Mouse (Mus musculus) ovary, postnatal 36 days (tissue): ENCODE results near the gene Wdr70.
"Not testable (repeated sequence)": the region's sequence is repeated elsewhere in the genome, so short reads cannot be mapped to it uniquely, and the experiment has no call there.

Experiments
- DNase-seq: peaks from one replicate; pipeline ENCODE4 v3.0.0; 2022; ENCODE audit warnings: low spot score, mixed read lengths

Gene Wdr70

DNA sequence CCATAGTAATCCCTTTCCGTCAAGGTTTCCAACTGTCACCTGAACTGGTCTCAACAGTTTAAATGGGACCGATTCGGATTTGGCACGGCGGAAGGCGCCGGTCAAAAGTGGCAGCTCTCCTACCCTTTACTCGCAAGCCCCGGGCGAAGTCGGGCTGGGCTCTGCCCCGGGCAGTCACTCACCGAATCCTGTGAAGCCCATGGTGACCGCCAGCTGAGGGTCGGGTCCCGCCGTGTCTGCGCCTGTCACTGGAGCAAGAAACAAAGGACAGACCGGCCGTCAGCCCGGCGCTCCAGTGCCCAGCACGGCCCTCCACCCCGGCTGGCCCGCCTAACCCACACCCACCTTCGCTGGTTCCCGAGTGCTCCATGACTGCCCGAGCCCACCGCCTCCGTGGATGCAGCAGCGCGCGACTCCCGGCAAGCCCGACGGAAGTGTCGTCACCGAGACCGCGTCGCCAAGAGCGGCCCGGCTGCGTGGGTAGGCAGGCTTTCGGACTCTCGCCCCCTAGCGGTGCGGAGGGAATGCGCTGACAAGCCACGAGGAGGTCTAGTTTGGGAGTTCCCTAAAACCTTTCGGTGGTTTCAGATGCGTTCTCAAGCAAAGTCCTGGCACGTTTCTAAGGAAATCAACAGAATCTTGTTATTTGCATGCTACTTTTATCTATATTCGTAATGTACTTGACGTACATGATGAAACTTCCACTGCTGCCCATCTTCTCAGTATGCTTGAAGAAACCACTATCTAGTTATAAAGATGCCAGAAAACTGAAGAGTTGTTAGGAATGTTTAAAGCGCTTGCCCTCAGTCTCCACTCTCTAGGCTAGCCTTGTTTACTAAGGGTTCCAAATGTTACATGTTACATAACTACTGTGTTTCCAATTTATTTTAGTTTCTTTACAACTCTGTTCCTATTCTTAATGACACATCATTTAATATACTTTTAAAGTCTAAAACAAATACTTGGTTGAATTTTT, at the start of gene Wdr70:
TSS of gene Wdr70 (minus strand) at position 436 of the 976 bp plus-strand sequence.
- peak; percentile 95 for DNase-seq

DNA sequence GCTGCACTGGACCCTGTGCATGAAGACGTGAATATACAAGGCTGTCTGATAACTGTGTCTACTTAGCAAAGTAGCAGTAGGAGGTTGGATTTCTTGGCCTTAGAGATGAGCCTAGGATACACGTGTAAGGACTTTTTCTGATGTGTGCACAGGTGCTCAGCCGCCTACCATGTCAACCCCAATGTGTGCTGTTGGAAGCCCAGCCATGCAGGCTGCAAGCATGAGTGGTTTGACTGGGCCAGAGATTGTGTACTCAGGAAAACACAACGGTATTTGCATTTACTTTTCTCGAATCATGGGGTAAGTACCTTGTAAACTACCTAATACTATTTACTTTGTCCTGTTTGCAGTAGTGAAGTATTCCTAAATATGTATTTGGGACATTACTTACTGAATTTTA, 36.6 kb upstream of the Wdr70 start:
- DNase-seq: no peak

DNA sequence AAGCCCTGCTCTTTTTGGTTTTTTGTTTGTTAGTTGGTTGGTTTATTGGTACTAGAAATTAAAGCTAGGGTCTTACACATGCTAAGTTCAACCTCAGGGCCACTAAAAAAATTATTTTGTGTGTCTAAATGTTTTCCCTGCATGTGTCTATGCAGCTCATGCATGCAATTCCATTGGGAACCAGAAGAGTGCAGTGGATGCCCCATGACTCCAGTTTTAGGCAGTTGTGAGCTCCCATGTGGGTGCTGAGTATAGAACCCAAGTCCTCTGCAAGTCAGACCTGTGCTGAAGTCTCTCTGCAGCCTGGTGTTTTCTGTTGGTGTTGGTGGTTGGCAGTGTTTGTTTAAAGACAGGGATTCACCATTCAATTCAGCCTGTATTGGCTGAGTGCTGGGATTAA, 32.8 kb upstream of the Wdr70 start:
- no peak for DNase-seq

DNA sequence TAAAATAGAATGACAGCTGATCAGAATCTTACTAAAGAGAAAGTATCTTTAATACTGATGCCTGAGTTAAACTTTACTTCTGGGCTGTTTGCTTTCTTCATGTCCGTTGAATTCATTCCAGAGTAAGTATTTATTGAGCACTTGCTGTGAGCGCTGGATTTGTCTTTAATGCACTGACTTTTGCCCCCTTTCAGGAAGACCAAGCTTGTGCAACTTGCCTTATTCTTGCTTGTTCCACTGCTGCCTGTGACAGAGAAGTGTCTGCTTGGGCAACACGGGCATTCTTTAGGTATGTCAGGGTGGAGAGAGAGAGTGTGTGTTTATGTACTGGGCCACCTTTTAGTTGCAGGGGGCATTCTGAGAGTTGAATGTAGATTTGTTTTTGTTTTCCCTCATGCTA, 32.3 kb upstream of the Wdr70 start:
- DNase-seq: no peak

DNA sequence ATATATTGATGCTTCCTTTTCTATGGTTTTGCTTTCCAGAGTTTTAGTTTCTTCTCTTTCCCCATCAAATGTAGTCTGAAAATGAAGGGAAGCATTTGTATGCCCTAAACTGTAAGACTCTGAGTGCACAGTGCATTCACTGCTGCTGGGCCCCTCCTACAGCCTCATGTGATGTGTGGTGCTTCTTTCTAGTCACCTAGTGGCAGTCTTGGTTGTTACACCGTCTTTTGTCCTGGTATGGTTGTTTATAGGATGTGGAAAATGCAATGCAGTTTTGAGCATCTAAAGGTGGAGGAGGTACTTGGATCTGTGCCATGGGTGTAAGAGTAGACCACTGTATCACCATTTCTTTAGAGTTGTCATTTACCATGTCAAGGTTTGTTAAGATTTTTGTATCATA, 30.3 kb upstream of the Wdr70 start:
- DNase-seq: no peak

DNA sequence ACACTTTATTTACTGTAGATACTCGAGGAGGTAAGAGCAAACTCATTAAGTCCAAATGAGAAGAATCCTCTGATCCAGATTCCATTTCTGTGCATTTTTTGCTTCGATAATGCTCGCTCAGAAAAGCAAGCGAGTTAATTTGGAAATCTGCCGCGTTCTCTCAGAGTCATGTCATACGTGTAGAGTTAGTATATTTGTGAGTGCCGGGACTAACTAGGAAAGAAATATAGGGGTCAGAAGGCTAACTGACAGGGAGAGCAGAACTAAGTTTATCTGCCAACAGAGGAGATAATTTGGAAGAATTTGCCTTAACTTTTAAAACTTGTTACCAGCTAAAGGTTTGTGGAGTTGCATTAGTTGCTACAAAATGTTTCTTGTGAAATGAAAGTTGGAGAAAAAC, 10.8 kb upstream of the Wdr70 start:
- no peak for DNase-seq

DNA sequence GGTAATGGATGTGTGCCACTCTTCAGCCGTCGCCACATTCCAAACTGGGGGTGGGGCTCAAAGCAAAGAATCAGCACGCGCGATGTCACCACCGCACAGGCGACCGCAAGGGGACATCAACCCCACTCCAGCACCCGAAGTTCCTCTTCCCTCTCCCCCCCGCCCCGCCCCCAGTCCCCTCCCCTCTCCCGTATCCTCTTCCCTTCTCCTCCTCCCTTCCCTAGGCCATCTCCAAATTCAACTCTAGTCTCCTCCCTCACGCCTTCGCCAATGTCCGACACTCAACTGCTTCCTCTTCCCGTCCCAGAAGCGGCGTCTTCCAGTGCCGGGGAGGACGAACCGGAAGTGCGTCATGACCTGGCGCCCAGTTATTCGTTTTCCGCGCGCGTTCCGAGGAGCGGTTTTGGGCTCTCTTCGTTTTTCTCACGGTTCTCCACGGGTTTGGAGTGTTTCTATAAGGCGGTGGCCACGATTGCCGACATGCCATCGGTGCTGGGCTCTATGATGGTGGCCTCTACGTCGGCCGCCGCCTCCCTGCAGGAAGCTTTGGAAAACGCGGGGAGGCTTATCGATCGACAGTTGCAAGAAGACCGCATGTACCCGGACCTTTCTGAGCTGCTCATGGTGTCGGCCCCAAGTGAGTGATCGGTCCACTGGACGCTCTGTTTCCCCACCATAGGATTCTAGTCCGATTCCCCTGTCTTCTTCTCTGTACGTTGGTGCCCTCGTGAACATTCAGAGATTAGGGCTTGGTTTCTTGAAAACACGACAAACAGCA, 10.1 kb upstream of the Wdr70 start, which contains the start of gene Nup155:
TSS of gene Nup155 (plus strand) at position 308 of the 778 bp plus-strand sequence.
- peak; percentile 87 for DNase-seq

DNA sequence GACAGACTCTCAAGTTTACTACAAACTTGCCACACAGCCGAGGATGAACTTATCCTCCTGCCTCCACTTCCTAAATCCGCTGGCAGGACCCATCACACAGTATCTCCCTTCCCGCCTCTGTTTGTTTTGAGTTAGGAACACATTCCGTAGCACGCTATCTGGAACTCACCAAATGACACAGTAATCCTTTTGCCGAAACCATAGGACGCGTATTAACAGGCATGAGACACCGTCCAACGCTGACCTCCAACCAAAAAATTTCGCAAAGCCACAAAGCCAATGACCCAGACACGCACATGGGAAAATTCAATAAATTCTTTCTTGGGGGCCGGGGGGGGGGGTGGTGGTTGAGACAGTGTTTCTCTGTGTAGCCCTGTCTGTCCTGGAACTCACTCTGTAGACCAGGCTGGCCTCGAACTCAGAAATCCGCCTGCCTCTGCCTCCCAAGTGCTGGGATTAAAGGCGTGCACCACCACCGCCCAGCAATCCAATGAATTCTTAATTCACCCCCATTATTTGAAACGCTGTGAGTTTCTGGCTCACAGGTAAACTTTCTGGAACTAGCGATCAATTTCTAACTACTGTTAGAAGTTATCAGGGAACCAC, 9.5 kb upstream of the Wdr70 start:
- no peak for DNase-seq

DNA sequence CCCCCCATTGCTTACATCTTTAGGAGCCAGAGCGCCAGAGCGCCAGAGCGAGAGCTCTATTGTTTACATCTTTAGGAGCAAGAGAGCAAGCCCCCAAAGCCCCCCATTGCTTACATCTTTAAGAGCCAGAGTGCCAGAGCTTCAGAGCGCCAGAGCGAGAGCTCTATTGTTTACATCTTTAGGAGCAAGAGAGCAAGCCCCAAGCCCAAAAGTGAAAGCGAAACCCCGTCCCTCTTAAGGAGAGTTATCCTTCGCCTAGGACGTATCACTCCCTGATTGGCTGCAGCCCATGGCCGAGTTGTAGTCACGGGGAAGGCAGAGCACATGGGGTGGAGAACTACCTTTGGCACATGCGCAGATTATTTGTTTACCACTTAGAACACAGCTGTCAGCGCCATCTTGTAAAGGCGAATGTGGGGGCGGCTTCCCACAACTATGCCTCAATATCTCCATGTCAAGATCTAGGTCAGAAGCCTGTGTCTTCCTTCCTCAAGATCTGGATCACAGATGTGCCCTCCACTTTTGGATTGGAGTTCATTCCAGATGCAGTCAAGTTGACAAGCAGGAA, 3.0 kb upstream of the Wdr70 start:
- DNase-seq: not testable (repeated sequence)

DNA sequence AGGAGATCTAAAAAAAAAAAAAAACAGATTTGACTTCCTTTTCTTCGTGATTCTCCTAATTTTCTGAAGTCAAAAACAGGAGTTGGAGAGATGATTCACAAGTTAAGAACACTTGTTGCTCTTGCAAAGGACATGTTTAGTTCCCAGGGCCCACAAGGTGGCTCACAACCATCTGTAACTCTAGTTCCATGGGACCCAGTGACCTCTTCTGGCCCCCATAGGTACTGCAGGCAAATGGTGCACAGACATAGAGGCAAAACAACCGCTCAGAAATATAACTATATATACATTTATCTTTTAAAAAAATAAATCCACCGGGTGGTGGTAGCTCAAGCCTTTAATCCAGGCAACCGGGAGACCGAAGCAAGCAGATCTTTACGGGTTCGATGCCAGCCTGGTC, 1.2 kb downstream of the Wdr70 start:
- peak; percentile 14 for DNase-seq

DNA sequence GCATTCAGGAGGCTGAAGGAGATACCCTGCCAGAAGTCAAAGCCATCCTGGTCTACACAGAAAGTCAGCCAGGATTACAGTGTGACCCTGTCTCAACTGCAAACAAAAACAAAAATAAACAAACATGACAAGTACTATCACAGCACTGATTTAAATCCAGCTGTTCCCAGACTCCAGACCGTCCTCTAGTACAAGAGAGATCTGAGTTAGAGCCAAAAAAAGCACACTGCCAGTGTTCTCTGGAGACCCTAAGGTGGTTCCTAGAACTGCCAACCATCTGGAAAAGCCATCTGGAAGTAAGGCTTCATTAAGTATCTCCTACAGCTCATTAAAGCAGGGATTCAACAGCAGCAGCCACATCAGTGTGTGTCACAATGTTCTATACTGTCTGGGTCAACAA, 6.3 kb downstream of the Wdr70 start:
- not testable (repeated sequence) for DNase-seq

DNA sequence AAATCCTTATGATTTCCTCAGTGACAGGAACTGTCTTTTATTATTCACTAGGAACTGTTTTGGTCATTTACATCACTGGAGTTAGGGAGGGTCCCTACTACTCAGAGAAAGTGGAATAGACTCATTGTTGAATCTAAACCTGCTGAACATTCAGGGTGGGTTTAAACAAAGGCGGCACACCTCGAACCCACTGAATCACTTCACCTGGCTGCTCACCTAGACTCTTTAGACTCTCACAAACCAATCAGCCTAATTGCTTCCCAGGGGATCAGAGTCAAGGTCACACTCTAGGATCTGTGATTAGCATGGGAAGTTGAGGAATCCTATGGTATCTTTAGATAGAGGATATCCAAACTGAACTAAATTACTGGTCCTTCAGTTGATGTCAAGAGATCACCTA, 8.3 kb downstream of the Wdr70 start:
- no peak for DNase-seq

DNA sequence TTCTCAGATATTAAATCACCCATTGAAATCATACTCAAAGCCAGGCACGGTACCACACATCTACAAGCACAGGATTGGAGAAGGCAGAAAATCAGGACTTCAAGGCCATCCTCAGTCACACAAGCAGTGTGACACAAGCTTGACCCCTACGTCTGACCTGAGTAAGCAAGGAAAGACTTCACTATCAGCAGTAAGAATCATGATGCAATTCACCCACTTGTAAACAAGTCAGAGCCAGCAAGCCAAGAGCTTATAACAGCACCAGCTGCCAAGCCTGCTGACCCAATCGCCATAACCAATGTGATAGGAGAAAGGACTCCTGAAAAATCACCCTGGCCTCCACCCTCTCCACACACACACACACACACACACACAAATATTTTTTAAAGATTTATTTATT, 10.3 kb downstream of the Wdr70 start:
- no peak for DNase-seq

DNA sequence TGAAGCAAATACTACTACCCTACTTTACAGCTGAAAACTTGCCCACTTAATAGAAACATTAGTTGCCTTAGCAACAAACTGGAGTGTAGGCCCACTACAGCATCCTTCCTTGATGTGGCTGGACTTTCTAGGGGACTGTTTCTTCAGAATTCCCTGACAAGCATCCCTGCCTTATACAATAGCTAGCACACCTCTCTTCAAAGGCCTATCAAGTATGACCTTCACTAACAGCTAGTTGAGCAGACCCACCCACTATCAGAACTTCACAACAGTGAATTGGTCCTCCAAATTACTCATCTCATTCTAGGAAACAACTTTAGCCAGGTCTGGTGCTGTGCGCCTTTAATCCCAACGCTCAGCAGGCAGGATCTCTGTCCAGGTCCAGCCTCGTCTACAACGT, 11.7 kb downstream of the Wdr70 start:
- DNase-seq: no peak

DNA sequence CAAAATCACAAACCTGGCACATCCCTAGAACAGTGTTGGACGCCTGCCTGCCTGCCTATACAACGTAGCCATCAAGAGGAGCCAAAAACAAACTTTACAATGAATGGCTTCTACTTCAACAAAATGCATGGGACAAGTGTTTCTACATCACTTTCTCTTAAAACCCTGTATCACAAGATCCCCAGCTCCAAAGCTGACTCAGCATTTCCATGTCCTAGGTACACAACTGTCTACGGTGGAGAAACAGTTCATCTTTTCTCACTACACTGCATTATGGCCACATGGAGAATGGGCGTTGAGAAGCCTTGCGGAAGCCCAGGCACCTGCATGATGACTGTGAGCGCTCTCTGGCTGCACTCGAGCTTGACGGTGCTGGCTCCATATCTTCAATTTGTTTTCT, 16.9 kb downstream of the Wdr70 start:
- DNase-seq: no peak

DNA sequence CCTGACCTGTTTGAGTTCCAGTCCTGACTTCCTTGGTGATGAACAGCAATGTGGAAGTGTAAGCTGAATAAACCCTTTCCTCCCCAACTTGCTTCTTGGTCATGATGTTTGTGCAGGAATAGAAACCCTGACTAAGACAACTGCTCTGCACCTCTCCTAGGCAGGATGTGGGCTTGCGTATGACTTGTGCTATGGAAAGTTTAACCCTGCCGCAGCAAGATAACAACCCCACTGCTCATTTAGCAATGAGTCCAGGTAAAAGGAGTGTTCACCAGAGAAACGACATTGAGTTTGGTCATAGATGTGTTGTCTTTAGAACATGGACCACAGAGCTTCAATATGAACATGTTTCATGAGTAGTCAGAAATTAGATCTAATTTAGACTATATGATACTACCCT, 25.9 kb downstream of the Wdr70 start:
- DNase-seq: not testable (repeated sequence)

DNA sequence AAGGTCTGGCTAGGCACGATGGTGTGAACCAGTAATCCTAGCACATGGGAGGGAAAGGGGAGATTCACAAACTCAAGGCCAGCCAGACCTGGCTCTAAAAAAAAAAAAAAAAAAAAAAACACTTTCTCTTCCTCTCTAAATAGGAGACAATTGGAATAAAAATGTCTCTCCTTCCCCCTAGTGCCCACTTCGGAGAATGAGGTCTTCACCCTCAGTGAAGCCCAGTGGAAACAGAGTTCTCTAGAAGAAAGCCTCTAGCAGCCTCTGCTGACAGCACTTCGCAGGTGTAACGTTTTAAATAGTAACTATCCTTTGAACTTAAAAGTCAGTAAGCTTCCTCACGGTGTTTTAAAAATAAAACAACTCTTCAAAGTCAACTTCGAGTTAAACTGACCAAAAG, 33.8 kb downstream of the Wdr70 start:
- DNase-seq: peak; percentile 4

DNA sequence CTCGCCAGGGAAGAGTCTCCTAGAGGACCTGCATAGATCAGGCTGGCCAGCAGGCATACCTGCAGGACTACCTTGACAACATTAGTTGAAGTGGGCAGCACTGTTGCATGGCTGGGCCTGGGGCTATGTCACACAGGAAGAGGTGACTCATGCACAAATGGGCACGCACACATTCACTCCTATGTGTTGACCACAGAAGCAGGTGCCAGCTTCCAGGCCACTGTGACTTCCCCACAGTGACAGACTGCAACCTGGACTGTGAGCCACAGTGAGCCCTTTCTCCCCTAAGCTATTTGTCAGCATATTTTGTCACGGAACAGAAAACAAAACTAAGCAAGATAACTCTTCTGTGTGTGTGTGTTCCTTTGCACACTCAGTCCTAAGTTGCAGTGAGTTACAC, 47.8 kb downstream of the Wdr70 start:
- DNase-seq: no peak

DNA sequence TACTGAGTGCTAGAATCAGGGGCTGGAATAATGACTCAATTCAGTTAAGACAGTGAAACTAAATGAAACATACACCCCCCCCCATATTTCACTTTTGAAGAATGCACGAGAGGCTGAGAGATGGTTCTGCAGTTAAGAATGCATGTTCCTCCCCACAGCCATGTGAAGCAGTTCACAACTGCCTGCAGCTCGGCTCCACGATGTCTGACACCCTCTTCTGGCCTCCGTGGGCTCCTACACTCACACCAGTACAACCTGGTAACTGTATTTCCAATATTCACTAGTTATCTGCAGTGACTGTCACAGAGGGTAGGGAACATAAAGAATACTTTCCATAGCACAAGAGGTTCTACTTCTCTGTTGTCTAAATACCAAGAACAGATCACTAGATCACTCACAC, 59.2 kb downstream of the Wdr70 start:
- DNase-seq: no peak

DNA sequence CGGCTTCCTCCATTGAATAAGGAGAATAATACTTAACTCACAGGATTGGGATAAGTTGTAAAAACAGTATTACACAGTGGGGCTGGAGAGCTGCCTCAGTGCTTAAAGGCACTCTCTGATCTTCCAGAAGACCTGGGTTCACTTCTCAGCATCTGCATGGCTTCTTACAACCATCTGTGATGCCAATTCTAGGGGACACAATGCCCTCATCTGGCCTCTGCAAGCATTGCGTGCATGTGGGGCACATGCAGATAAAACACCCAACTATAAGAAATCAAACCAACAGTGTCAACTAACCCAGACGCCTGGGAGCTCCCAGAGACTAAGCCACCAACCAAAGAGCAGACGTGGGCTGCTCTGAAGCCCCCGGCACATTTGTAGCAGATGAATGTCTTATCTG, 60.6 kb downstream of the Wdr70 start:
- no peak for DNase-seq

DNA sequence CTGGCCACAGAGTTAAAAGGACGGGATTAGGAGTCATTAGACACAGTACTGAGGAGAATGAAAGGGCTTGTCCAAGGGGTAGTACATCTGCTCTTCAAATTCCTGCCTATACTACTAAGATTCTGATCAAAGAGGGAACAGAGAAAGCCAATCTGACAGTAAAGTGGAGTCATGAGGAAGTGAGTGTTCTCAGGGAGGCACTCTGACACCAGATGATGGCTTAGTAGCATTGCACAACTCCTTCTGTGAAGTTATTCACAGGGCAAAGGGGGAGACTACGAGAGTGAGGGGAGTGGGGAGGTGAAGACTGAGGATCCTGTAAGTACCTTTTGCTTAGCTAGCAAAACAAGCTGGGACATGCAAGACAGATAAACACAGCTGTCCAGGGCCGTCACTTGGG, 61.2 kb downstream of the Wdr70 start:
- DNase-seq: no peak

DNA sequence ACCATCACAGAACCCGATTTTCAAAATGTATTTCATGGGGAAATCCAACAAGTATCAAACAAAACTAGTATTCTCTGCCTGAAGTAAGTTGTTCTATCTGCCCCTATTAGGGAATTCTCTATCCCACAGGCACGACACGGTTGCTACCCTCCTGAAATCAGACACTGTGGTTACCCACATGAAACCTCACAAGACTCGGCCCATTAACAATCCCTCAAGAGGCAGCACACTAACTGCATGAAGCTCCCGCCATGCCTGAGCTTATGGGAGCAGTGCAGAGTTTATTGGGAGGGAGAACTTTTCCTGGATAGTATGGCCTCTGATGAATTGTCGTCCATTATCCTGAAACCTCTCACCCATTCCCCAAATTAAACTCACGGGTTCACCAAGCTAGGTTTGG, 67.8 kb downstream of the Wdr70 start:
- no peak for DNase-seq
